Mouse (Mus musculus): ENCODE measurements at regions not wholly inside any gene's neighbourhood (a gene's known extent, or its start where the extent isn't known, plus 50 kb on each side); places are given as distances from the start of the nearest gene placed in this dataset.

DNA sequence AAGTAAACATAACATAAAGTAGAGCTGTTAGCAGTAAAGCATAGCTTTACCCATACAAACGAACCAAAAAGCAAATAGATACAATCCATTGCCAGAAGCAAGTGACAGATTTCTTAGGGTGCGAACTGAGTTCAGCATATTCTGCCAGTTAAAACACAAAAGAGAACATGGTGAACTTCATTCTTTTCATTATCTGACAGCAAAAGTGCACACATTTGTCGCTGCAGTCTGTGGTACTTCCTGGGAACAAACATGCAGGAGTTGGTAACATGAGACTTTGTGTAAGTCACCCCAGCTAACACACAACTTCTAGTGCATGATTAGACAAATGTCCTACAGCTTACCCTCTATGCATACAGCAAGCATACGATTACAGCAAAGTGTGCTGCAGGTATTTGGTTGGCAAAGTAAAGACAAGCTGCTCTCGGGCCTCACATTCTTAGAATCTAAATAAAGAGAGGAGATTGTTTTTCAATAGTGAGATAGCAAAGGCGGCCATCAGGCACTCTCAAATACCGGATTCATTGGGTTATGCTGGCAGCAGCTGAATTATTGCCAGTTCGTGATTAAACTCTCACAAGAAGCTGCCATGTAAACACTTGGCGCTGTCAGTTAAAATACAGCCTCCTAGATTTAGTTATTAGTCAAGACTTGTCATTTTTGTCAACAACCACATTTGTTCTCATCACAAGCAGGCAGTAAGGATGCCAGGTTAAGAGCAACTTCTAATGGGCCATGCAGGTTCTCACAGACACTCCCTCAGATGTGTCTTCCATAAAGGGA, 327.2 kb downstream of the 1190002N15Rik start:
- TF ChIP-seq TCF12 (IDR thresholded peaks at IDR 0.05; ENCODE audit: insufficient read depth, poor library complexity, severe bottlenecking) (no peak), POLR2A (IDR thresholded peaks at IDR 0.05; ENCODE audit: insufficient read length, low read depth) (no peak), MAX (IDR thresholded peaks at IDR 0.05; ENCODE audit: low read depth) (no peak), MYOD1 (IDR thresholded peaks at IDR 0.05; ENCODE audit: control insufficient read depth in 1 of 3, insufficient read length in 2 of 3, low read depth in 2 of 3) (no peak), CEBPB (IDR thresholded peaks at IDR 0.05; ENCODE audit: insufficient read depth, poor library complexity, severe bottlenecking) (no peak), USF1 (IDR thresholded peaks at IDR 0.05; ENCODE audit: low read depth) (no peak), E2F4 (IDR thresholded peaks at IDR 0.05; ENCODE audit: insufficient read depth) (no peak)
